In genomic region chr2:77542605-77543004, GRCm38 (mm10) we compare ENCODE assay signal across 14 mouse cellular contexts.
DNase-seq lines count a peak whose midpoint lies in the region; ATAC-seq and TF ChIP-seq lines count a peak whose summit lies in the region.
"Had no signal": no experiment of that assay in that cellular context is flagged by ENCODE, and none has a peak within 500 bp of the region (broad histone marks: within the 10 kb centered on the region; RNA-seq: fewer than 3 reads in every experiment).

No protein-coding gene starts in this region.

- no peak overlapping the region for H3K9ac ChIP-seq in heart, embryonic 13.5 days
- no peak overlapping the region for H3K9ac ChIP-seq in heart, embryonic 15.5 days
- H3K9ac ChIP-seq in kidney, embryonic 16.5 days (replicated peaks; ENCODE audit: low read length) = no peak overlapping the region
- no peak overlapping the region for H3K9ac ChIP-seq in liver, postnatal 0 days (replicated peaks)
- H3K9ac ChIP-seq: embryonic facial prominence, embryonic 12.5 days had no signal

- TF ChIP-seq EP300 in liver, postnatal 0 days (IDR thresholded peaks at IDR 0.05; ENCODE audit: low read depth) = peak; percentile 71

- no peaks in the 10 kb centered on the region for H3K27me3 ChIP-seq in heart, embryonic 13.5 days (replicated peaks)
- no peaks in the 10 kb centered on the region for H3K27me3 ChIP-seq in heart, embryonic 15.5 days
- H3K27me3 ChIP-seq in kidney, embryonic 16.5 days (ENCODE audit: insufficient read depth, low read length) = no peaks in the 10 kb centered on the region
- H3K27me3 ChIP-seq in liver, postnatal 0 days (ENCODE audit: insufficient read depth, low read length) = no peaks in the 10 kb centered on the region
- H3K27me3 ChIP-seq: embryonic facial prominence, embryonic 12.5 days had no signal

- H3K9me3 ChIP-seq in heart, embryonic 13.5 days = no peaks in the 10 kb centered on the region
- no peaks in the 10 kb centered on the region for H3K9me3 ChIP-seq in heart, embryonic 15.5 days (replicated peaks)
- H3K9me3 ChIP-seq in kidney, embryonic 16.5 days (ENCODE audit: low read length) = no peaks in the 10 kb centered on the region
- H3K9me3 ChIP-seq in liver, postnatal 0 days (ENCODE audit: low read length) = no peaks in the 10 kb centered on the region
- H3K9me3 ChIP-seq: embryonic facial prominence, embryonic 12.5 days had no signal

- WGBS in heart, embryonic 13.5 days = 18% methylated on average over 2 of the region's 2 CpGs
- 16% methylated on average over 2 of the region's 2 CpGs for WGBS in heart, embryonic 15.5 days
- WGBS in kidney, embryonic 16.5 days = 38% methylated on average over 2 of the region's 2 CpGs
- WGBS in liver, postnatal 0 days (ENCODE audit: insufficient replicate concordance) = 10% methylated on average over 2 of the region's 2 CpGs

- no peak for TF ChIP-seq CTCF in liver, postnatal 0 days (IDR thresholded peaks at IDR 0.05; ENCODE audit: low read depth)

- ATAC-seq in heart, embryonic 13.5 days (ENCODE audit: extremely low read depth, insufficient number of reproducible peaks, low FRiP score, low TSS enrichment) = peak; percentile 58; the same call in 1 of the 2 replicates
- ATAC-seq in heart, embryonic 15.5 days (replicated peaks; ENCODE audit: insufficient number of reproducible peaks, insufficient read depth, low FRiP score, low read depth) = peak; percentile 73; the same call in 1 of the 2 replicates
- ATAC-seq in kidney, embryonic 16.5 days (ENCODE audit: low FRiP score, low TSS enrichment) = peak; percentile 85
- peak; percentile 93 for ATAC-seq in liver, postnatal 0 days
- ATAC-seq: forebrain, embryonic 14.5 days had no signal

- no peak for DNase-seq in heart, adult 9 months (ENCODE audit: low spot score in 2 of 2)
- DNase-seq in liver, postnatal 0 days = peak; percentile 15
- DNase-seq in spleen, adult 12 weeks (ENCODE audit: low spot score) = no peak
- no peak for DNase-seq in frontal cortex, postnatal 25 days (ENCODE audit: low spot score in 2 of 2)
- no peak for DNase-seq in frontal cortex, postnatal 14 days (ENCODE audit: low spot score in 2 of 2)
- DNase-seq: adrenal gland, adult 2 months; cerebellum, adult 11 months; right cerebral cortex, postnatal 25 days had no signal

- H3K4me1 ChIP-seq in heart, embryonic 13.5 days = peaks cover 23% of the 10 kb centered on the region
- H3K4me1 ChIP-seq in heart, embryonic 15.5 days (replicated peaks) = peaks cover 12% of the 10 kb centered on the region
- peaks cover 9% of the 10 kb centered on the region; the same call in 1 of the 2 replicates for H3K4me1 ChIP-seq in kidney, embryonic 16.5 days (ENCODE audit: insufficient read depth, low read length)
- peaks cover 23% of the 10 kb centered on the region for H3K4me1 ChIP-seq in liver, postnatal 0 days (ENCODE audit: insufficient read depth)

- H3K36me3 ChIP-seq in heart, embryonic 13.5 days = no peaks in the 10 kb centered on the region
- H3K36me3 ChIP-seq in heart, embryonic 15.5 days = no peaks in the 10 kb centered on the region
- H3K36me3 ChIP-seq in kidney, embryonic 16.5 days (ENCODE audit: insufficient read depth, low read length) = no peaks in the 10 kb centered on the region
- no peaks in the 10 kb centered on the region for H3K36me3 ChIP-seq in liver, postnatal 0 days (replicated peaks; ENCODE audit: insufficient read depth, low read length)
- H3K36me3 ChIP-seq: embryonic facial prominence, embryonic 12.5 days had no signal

- H3K27ac ChIP-seq in heart, embryonic 13.5 days (replicated peaks) = peak overlapping the region; percentile 79
- H3K27ac ChIP-seq in heart, embryonic 15.5 days = peak overlapping the region; percentile 70
- H3K27ac ChIP-seq in kidney, embryonic 16.5 days (ENCODE audit: low read length) = peak overlapping the region; percentile 53; the same call in 1 of the 2 replicates
- peak overlapping the region; percentile 78 for H3K27ac ChIP-seq in liver, postnatal 0 days (ENCODE audit: low read depth)
- H3K27ac ChIP-seq: embryonic facial prominence, embryonic 12.5 days; layer of hippocampus, adult 2 months had no signal

- no peak overlapping the region for H3K4me2 ChIP-seq in heart, embryonic 13.5 days
- H3K4me2 ChIP-seq in heart, embryonic 15.5 days = no peak overlapping the region
- no peak overlapping the region for H3K4me2 ChIP-seq in kidney, embryonic 16.5 days (replicated peaks; ENCODE audit: low read depth, low read length)
- H3K4me2 ChIP-seq in liver, postnatal 0 days (ENCODE audit: low read depth, low read length) = peak overlapping the region; percentile 38; the same call in 1 of the 2 replicates
- H3K4me2 ChIP-seq: embryonic facial prominence, embryonic 12.5 days had no signal

- no peak overlapping the region for H3K4me3 ChIP-seq in heart, embryonic 13.5 days
- H3K4me3 ChIP-seq in heart, embryonic 15.5 days = no peak overlapping the region
- no peak overlapping the region for H3K4me3 ChIP-seq in kidney, embryonic 16.5 days (ENCODE audit: low read length)
- no peak overlapping the region for H3K4me3 ChIP-seq in liver, postnatal 0 days (ENCODE audit: low read depth, low read length)
- H3K4me3 ChIP-seq: embryonic facial prominence, embryonic 12.5 days; layer of hippocampus, adult 2 months had no signal
